Mouse (Mus musculus) neural tube, postnatal 0 days (tissue): Measurements from ENCODE around the gene Nckap1l. TPM values are rescaled to one million over a fixed set of nuclear protein-coding genes. Genes with fewer than 3 reads are reported as not detected.

Experiments
- polyA plus RNA-seq: library from polyadenylated mRNA; unstranded; fragments of >200 nt; fragmentation: Nextera tagmentation; extraction: Ambion mirVana; gene quantifications from 2 replicates; pipeline ENCODE4 v1.2.1, GENCODE M21; 2015

Gene Nckap1l
- polyA plus RNA-seq, result 2.1 TPM in 2 replicates

GRCm38 (mm10) chr15:103453551-103454218 is at the start of gene Nckap1l:
TSS of gene Nckap1l (plus strand) at chr15:103453794.

GRCm38 (mm10) chr15:103430241-103430640 is 23.4 kb upstream of the Nckap1l start, which contains the start of gene Gtsf1:
TSS of gene Gtsf1 (minus strand) at chr15:103430470.

GRCm38 (mm10) chr15:103448369-103448768 is 5.2 kb upstream of the Nckap1l start, which contains the start of gene Gtsf2:
TSS of gene Gtsf2 (minus strand) at chr15:103448469.

GRCm38 (mm10) chr15:103502435-103503250 is 49.0 kb downstream of the Nckap1l start, which contains the start of gene Pde1b:
TSS of gene Pde1b (plus strand) at chr15:103503034.

DNA sequence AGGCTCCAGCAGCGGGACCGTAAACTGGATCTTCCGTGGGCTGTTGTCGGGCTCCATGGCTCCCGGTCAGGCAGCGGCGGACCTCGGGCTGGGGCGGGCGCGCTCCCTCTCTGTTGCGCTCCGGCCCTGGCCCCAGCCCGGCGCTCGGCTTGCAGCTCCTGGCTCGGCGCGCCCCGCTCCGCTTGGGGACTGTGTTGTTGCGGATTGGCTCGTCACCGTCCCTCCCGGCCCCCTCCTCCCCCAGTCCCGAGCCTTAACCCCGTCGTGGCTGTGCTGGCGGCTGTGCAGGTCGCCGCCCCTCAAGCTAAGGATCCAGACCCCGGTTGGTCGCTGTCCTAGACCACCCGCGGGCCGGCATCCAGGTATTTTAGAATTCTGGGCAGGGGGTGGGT is 84.2 kb downstream of the Nckap1l start, which contains the start of gene Ppp1r1a:
TSS of gene Ppp1r1a (minus strand) at position 182 of the 392 bp plus-strand sequence.

Other genes starting within 250 kb of the Nckap1l start
- 78.9 and 85.6 TPM in 2 replicates for gene Cbx5, start 214.0 kb upstream of the Nckap1l start, polyA plus RNA-seq
- gene Hnrnpa1, start 213.4 kb upstream of the Nckap1l start, polyA plus RNA-seq, result 397 and 427 TPM in 2 replicates
- 0.43 and 0.88 TPM in 2 replicates for gene Nfe2, start 195.4 kb upstream of the Nckap1l start, polyA plus RNA-seq
- gene Copz1, start 181.1 kb upstream of the Nckap1l start, polyA plus RNA-seq, result 157 and 169 TPM in 2 replicates
- 0.65 and 0.93 TPM in 2 replicates for gene Gpr84, start 143.2 kb upstream of the Nckap1l start, polyA plus RNA-seq
- 25.7 and 27.6 TPM in 2 replicates for gene Zfp385a, start 113.7 kb upstream of the Nckap1l start, polyA plus RNA-seq
- gene Itga5, start 87.0 kb upstream of the Nckap1l start, polyA plus RNA-seq, result 3.8 and 4.8 TPM in 2 replicates
- gene Gtsf1, start 23.3 kb upstream of the Nckap1l start, polyA plus RNA-seq, result 0.32 TPM in 1 of 2 replicates, not detected in the other
- gene Gtsf2, start 5.3 kb upstream of the Nckap1l start, polyA plus RNA-seq, result 0.33 and 0.44 TPM in 2 replicates
- 69.6 and 72.0 TPM in 2 replicates for gene Pde1b, start 49.2 kb downstream of the Nckap1l start, polyA plus RNA-seq
- 179 and 180 TPM in 2 replicates for gene Ppp1r1a, start 84.2 kb downstream of the Nckap1l start, polyA plus RNA-seq
- 0.44 TPM in 1 of 2 replicates, not detected in the other for gene Glycam1, start 111.3 kb downstream of the Nckap1l start, polyA plus RNA-seq